Mouse (Mus musculus): ENCODE data around the gene Sec61b.

The Sec61b gene

GRCm38 (mm10) chr4:47473968-47474729 is at the start of gene Sec61b, which contains the start of gene Alg2:
Gene Sec61b, plus strand, starts transcription at chr4:47474658.
Gene Alg2, minus strand, starts transcription at chr4:47474333.
- ATAC-seq (ENCODE audit: insufficient number of reproducible peaks, low FRiP score, low TSS enrichment) = peak; percentile 95

- ATAC-seq (ENCODE audit: insufficient number of reproducible peaks, low FRiP score, low TSS enrichment) = no peak
Measured at GRCm38 (mm10) chr4:47425247-47425830, 49.1 kb upstream of the Sec61b start.

GRCm38 (mm10) chr4:47427606-47428005 is 46.9 kb upstream of the Sec61b start:
- ATAC-seq (ENCODE audit: insufficient number of reproducible peaks, low FRiP score, low TSS enrichment) = no peak

GRCm38 (mm10) chr4:47430557-47430956 is 43.9 kb upstream of the Sec61b start:
- no peak for ATAC-seq (ENCODE audit: insufficient number of reproducible peaks, low FRiP score, low TSS enrichment)

- no peak for ATAC-seq (ENCODE audit: insufficient number of reproducible peaks, low FRiP score, low TSS enrichment)
Measured at GRCm38 (mm10) chr4:47431081-47431480, 43.4 kb upstream of the Sec61b start.

GRCm38 (mm10) chr4:47432766-47433165 is 41.7 kb upstream of the Sec61b start:
- no peak for ATAC-seq (ENCODE audit: insufficient number of reproducible peaks, low FRiP score, low TSS enrichment)

- no peak for ATAC-seq (ENCODE audit: insufficient number of reproducible peaks, low FRiP score, low TSS enrichment)
Measured at GRCm38 (mm10) chr4:47435131-47435530, 39.3 kb upstream of the Sec61b start.

GRCm38 (mm10) chr4:47435566-47436360 is 38.7 kb upstream of the Sec61b start:
- ATAC-seq (ENCODE audit: insufficient number of reproducible peaks, low FRiP score, low TSS enrichment) = no peak

GRCm38 (mm10) chr4:47437365-47438340 is 36.8 kb upstream of the Sec61b start:
- peak; percentile 83 for ATAC-seq (ENCODE audit: insufficient number of reproducible peaks, low FRiP score, low TSS enrichment)

- no peak for ATAC-seq (ENCODE audit: insufficient number of reproducible peaks, low FRiP score, low TSS enrichment)
Measured at GRCm38 (mm10) chr4:47438956-47439355, 35.5 kb upstream of the Sec61b start.

- no peak for ATAC-seq (ENCODE audit: insufficient number of reproducible peaks, low FRiP score, low TSS enrichment)
Measured at GRCm38 (mm10) chr4:47440951-47441350, 33.5 kb upstream of the Sec61b start.

GRCm38 (mm10) chr4:47448526-47448925 is 25.9 kb upstream of the Sec61b start:
- no peak for ATAC-seq (ENCODE audit: insufficient number of reproducible peaks, low FRiP score, low TSS enrichment)

- no peak for ATAC-seq (ENCODE audit: insufficient number of reproducible peaks, low FRiP score, low TSS enrichment)
Measured at GRCm38 (mm10) chr4:47449116-47449515, 25.3 kb upstream of the Sec61b start.

- no peak for ATAC-seq (ENCODE audit: insufficient number of reproducible peaks, low FRiP score, low TSS enrichment)
Measured at GRCm38 (mm10) chr4:47449586-47450522, 24.6 kb upstream of the Sec61b start.

GRCm38 (mm10) chr4:47467196-47467595 is 7.3 kb upstream of the Sec61b start:
- ATAC-seq (ENCODE audit: insufficient number of reproducible peaks, low FRiP score, low TSS enrichment) = no peak

- no peak for ATAC-seq (ENCODE audit: insufficient number of reproducible peaks, low FRiP score, low TSS enrichment)
Measured at GRCm38 (mm10) chr4:47473586-47473967, 881 bp upstream of the Sec61b start.

- ATAC-seq (ENCODE audit: insufficient number of reproducible peaks, low FRiP score, low TSS enrichment) = no peak
Measured at GRCm38 (mm10) chr4:47474730-47475643, 529 bp downstream of the Sec61b start.

GRCm38 (mm10) chr4:47477539-47477938 is 3.1 kb downstream of the Sec61b start:
- no peak for ATAC-seq (ENCODE audit: insufficient number of reproducible peaks, low FRiP score, low TSS enrichment)

Data from cerebellum, adult (tissue).